Mouse (Mus musculus): Measurements from ENCODE around the gene Pde7b. TPM values are rescaled to one million over a fixed set of nuclear protein-coding genes. Genes with fewer than 3 reads are reported as not detected.
A peak's percentile ranks its signal among the peaks of the same experiment; 100 is the strongest.

Gene Pde7b
- total RNA-seq, 2 experiments from 2014 or later: 1.9 to 2.2 TPM

DNA sequence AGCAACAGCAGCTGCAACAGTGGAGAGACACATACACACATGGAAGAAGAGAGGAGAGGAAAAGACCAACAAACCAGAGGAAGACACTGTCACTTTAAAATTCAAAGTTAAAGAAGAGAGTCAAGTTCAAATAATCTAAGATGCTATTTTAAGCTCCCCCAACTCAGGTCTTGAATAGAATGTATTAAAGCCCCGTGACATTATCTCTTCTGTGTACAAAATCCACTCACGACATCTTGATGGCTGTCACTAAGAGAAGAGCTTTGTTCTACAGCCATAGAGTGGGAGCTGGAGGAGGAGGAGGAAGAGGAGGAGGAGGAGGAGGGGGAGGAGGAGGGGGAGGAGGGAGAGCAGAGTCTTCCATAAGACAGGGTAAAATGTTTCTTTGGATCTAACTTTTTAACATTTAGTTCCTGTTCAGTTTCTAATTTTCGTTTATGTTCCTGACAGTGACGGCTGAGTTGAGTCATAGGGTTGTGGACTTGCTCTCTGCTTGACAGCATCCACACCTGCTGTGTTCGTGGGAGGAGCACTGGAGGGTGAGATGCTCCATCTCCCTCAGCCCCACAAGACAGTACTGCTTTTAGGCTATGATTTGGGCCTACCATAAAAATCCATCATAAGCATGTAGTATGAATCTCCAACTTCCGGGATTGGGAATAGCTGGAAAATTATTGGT lies 270.4 kb downstream of the Pde7b start:
- ATAC-seq (replicated peaks; ENCODE audit: poor library complexity): no peak

DNA sequence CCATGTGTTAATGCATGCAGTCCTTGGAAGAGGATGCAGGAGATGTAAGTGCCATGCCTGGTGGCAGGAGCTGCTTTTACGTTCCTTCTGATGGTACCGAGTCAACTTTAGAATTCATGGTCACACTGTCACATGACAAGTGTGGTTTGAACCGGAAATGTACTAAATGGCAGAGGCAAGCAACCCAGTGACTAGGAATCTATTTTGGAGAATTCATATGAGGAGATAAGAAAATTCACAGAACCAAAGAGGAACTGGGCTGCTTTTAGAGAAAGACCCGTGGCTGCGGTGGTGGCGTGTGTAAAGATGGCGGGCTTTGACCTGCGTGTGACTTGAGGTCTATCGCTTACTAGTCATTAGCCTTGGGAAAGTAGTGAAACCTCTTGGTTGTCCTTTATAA lies 287.4 kb downstream of the Pde7b start:
- peak; percentile 31; the same call in 1 of the 2 replicates for ATAC-seq (replicated peaks; ENCODE audit: poor library complexity)

DNA sequence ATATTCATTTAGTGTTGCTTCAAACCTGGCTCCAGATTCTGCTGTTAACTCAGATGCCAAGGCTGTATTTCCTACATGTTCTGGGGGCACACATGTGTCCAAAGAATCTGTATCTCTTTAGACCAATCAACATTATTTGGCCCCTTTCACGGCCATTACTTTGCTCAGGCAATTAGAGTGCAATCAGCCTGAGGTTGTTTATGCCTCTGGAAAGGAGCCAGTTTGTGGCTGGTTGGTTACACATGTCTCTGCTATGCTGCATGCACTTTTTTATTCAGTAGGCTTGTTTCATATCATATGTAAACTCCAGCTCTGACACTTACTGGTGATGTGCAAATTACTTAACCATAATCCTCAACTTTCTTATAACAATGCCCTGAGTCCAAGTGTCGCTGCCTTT lies 287.9 kb downstream of the Pde7b start:
- ATAC-seq (replicated peaks; ENCODE audit: poor library complexity): 0 out of 2 replicates have a peak, but pooled peaks have one; percentile 11

DNA sequence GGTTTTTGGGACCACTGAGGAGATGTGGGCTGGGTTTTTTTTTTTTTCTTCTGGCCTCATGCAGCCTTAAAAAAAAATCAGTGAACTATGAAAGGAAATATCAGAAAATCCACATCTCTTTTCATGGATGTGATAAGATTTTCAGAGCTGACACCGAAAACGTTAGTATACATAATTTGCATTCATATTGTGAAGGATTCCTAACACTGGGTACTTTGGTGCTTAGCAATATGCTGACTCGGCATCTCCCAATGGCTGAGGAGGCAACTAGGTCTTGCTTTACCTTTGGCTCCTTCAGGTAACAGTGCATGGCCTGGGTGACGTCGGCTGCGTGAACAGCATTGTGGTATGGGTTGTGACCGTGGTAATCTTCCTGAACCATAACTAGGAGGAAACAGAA lies 289.0 kb downstream of the Pde7b start:
- ATAC-seq (replicated peaks; ENCODE audit: poor library complexity): no peak

DNA sequence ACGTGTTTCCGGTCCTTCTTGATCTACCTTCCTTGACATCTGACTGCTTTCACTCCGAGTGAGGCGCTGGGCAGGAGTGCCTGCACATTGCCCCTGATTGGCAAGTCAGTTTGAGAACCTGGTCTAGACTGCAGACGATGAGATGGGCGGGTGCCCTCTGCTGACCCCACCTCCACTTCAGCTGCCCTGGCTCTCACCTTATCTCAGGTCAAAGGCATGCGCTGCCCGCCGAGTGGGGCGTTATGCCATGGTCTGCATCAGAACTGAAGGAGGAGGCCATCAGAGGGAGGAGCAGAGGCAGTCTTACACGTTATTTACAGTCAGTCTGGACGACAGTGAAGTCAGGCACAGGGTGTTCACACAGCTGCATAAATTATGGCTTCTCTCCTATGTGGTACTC lies 293.5 kb downstream of the Pde7b start:
- no peak for ATAC-seq (replicated peaks; ENCODE audit: poor library complexity)

DNA sequence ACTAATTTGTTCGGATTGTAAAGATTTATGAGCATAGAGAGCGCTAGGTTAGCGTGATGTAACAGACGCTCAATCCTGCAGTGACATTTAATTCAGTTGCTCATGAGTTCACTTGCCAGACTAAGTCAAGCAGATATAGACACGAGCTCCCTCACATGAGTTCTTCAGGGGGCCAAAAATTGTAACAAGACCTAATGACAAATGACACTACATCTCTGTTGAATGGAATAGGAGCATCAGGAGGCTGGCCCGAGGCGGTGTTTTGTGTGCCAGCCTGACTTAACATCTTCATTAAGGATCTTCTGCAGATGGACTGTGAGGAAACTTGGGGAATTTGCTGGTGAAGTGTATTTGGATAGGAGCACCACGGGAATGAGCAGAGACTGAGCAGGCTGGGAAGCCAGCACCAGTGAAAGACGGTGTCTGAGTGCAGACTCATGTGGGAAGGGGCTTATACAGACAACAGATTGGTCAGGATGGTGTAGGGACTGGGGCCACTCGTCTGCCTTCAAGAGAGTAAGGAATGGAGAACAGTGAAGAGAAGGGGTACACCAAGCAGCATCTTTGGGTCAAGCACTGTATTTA lies 303.5 kb downstream of the Pde7b start:
- ATAC-seq (replicated peaks; ENCODE audit: poor library complexity): no peak

DNA sequence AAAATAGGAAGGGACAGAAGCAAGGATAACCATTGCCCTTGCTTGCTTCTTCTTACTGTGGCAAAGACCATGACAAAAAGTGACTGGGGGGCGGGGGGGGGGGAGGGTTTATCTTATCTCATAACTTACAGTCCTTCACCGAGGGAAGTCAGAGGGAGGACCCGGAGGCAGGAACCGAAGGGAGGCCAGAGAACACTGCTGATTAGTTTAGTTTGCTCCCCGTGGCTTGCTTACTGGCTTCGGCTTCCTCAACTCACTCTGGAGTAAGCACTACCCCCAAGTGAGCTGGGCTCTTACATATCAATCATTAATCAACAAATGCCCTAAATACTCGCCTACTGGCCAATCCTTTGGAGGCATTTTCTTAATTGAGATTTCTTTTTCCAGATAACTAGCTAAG lies 304.6 kb downstream of the Pde7b start:
- ATAC-seq (replicated peaks; ENCODE audit: poor library complexity): no peak

DNA sequence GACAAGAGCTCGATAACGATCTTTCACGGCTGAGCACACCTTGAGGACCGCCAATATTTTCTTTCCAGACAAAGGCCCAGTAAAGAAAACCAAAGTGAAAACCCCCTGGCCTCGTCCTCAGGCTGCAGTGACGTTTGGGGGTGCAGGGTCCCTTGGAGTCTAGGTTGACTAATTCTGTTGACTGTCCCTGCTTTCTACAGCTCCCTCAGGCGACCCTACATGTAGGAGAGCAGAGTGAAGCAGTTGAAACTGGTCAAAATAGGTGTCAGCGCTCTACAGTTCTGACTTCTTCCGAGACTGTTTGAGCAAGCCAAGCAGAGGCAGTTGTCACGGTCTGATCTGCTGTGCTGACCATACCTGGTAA lies 306.0 kb downstream of the Pde7b start:
- ATAC-seq (replicated peaks; ENCODE audit: poor library complexity): no peak

DNA sequence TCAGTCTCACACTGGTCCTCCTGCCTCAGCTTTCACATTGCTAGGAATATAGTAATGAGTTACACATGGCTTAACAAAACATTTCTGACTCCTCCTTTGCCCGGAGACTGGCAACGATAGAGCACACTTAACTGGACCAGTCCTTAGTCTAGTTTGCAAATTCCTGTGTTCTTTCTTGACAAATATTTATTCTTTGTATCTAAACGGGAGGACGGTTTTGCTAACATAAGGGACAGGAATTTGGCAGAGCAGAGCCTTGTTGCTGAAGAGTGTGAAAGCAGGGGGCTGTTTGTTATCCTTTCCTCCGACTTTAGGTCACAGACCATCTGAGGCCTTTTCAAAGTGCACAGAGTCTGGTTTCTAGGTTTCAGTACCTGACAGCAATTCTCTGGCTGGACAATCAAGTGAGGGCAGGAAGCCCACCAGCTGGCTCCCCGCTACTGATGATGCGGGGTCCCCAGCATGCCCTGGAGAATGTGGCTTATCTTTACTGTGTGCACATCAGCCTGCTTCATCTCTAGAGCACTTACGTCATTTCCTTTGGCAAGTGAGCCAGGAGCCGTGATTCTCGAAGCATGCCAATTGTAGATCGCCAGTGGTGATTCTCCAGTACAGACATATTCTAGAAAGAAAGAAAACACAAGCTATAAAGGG lies 306.5 kb downstream of the Pde7b start:
- ATAC-seq (replicated peaks; ENCODE audit: poor library complexity): no peak

DNA sequence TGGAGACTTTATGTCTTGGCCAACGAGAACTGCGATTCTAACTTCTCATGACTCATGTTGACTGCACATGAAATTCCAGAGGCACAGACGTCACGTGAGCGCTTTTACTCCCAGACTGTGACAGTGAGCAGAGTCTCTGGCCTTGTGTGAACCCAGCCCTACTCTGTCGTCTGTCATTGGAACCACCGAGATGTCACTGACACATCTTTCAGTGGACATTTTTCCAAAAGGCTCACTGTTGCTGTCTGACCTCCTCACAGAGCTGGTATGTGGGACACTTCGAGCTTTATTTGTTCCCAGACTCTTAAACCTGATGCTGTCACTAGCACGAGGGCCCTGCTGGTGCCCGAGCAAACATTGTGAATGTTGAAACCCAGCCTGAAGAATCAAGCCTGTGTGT lies 315.7 kb downstream of the Pde7b start:
- ATAC-seq (replicated peaks; ENCODE audit: poor library complexity): no peak

DNA sequence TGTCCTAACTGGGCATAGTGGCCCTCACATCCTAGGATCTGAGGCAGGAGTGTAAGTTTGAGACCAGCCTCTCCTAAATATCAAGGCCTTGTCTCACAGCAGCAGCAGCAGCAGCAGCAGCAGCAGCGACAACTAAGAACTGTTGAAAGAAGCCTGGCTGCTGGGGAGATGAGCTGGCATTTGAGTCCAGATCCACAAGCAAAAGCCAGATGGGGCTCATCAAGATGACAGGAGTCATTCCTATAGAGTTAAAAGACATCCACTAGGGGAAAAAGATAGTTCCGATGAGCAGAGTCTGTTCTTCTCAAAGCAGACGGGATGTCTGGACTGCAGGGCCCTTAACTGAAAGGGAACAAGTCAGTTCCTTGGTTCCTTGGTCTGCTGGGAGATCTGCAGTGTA lies 316.5 kb downstream of the Pde7b start:
- ATAC-seq (replicated peaks; ENCODE audit: poor library complexity): no peak

DNA sequence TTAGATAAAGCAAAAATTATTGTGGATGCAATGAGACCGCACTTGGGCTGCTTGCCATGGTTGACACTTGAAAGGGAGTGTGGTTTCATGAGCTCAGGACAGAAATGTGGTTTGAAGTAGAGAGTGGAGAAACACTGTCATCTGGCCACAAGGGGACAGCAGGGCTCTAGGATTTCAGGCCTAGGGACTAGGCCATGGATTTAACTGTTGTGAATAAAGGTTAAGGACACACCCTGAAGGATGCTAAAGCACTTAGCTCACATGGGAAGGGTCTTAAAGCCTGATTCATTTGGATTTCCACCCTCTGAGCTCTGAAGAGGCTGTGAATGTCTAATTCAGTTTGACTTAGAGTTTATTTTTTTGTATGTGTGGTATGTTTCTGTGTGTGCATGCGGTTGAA lies 319.4 kb downstream of the Pde7b start:
- ATAC-seq (replicated peaks; ENCODE audit: poor library complexity): peak; percentile 89

DNA sequence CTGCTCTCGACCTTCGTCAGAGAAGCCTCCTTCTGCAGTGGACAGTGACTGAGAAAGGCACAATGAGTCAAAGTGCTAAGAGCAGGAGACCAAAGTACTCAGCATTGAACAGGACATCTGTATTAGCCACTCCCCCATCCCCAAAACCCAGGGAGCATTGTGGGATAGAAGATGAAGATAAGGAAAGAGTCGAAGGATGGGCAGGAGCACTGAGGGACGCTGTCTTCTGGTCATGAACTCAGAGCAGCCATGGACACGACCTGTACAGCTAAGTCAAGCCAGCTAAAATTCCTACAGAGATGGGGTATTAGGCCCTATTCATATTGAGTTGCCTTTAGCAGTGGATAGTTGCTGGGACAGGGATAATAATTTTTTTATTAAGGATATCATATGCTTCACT lies 321.9 kb downstream of the Pde7b start:
- ATAC-seq (replicated peaks; ENCODE audit: poor library complexity): no peak

DNA sequence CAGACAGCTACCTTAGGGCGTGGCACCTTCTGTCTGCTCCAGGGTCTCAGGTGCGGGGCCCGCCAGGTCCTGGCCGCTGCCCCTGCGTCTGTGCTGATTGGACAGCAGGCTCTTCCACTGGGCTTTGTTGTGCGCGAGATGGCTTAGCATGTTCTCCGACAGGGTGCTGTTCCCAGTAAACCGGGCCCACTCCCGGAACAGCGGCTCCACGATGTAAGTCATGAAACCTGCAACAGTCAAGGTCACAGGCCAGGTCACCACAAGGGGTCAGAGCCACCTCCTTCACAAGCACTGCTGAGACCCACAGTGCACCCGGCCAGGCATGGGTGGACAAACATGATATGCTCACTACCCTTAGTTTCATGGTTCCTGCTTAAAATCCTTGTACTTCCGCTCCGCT lies 324.5 kb downstream of the Pde7b start:
- ATAC-seq (replicated peaks; ENCODE audit: poor library complexity): no peak

DNA sequence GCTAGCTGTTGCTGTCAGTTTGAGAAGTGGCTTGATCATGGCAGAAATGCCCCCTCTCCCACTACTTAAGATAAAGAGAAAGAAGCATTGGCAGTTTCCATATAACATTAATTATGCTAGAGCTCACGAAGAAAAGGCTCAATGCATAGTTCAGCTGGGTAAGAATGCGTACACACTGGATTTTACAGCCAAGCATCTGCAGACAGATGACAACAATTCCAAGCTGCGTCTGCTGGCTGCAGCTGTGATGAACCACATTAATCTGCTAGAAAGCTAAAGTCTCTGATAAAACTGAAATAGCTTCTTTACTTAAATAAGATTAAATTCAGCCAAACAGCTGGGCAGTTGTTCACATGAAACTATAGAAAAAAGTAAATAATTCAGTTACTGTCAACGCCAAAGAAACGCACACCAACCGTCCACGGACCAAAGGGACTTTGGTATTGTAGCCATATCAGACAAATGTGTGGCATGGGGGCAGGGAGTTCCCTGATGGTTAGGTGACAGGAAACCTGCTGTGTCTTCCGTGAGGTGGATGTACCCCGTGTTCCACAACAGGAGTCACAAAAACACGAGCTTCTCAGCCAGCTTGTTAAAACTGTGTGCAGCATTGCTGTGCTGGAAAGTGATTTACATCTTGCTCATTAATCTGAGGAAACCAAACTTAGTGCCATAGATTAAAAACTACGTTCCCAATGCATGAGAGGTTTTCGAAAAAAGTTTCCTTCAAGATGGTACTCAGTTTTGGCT lies 326.1 kb downstream of the Pde7b start:
- no peak for ATAC-seq (replicated peaks; ENCODE audit: poor library complexity)

DNA sequence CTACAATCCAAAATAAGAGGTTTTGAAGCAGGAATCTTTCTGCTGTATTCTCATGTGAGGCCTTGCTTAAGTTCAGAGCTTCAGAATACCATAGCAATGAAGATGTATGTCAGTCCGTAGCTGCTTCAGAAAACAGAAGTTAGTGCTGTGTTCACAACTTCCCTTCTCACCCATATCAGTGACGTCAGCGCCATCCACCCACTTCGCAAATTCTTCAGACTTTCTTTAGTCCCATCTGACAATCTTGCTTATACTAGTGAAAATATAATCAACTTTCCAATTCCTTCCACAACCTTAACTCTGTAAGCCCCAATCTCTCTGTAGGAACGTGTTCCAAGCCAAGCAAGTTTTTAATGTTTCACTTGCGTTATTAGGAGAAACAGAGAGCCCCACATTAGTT lies 326.7 kb downstream of the Pde7b start:
- ATAC-seq (replicated peaks; ENCODE audit: poor library complexity): peak; percentile 52

DNA sequence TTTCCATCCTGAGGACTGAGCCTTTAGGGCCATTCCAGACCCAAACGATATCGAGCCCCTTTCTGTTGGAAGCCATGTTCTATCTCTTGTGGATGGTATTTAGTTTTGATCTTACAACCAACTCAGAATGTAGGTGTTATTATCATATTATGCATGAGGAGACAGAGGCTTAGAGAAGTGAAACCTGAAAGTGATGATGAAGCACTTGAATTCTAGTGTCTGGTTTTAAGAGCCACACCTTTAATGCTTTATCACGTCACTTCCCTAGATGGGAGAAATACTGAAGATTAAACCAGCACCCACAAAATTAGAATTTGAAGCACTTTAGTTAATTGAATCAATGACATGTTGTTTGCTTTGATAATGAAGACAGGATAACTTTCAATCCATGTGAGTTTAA lies 329.1 kb downstream of the Pde7b start:
- ATAC-seq (replicated peaks; ENCODE audit: poor library complexity): no peak

DNA sequence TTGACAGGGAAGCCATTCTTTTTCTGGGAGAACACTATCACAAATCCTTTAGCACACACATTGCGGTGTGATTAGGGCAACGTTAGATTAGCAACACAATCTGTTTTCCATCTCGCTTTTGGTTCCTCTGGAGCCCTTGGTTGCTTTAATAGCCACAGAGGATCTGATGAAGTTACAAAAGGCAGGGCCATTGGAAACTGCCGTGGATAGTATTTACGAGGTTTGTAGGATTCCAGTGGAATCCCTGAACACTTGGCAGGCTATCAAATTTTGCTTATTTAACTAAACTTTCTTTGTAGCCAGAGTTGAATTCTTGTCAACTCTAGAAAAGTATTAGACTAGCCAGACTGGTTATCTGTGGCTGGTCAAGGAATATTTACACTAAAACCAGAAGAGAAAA lies 330.1 kb downstream of the Pde7b start:
- no peak for ATAC-seq (replicated peaks; ENCODE audit: poor library complexity)

DNA sequence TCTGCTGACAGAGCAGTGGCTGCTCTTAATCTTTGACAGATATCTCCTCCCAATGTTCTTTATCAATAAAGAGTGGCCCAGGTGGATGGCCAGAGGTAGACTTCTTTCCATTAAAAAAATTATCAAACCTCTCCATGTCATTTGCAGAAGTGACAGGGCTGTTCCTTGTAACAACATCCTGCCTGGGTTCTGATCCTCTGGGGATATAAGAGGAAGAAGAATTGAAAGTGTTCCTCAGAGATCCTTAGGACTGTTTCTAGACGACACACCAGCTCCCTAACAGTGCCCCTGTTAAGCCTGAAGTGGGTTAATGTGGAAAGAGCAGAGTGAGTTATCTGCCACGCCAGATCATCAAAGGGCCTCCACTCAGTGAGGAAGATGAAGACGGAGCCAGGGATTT lies 334.3 kb downstream of the Pde7b start:
- no peak for ATAC-seq (replicated peaks; ENCODE audit: poor library complexity)

DNA sequence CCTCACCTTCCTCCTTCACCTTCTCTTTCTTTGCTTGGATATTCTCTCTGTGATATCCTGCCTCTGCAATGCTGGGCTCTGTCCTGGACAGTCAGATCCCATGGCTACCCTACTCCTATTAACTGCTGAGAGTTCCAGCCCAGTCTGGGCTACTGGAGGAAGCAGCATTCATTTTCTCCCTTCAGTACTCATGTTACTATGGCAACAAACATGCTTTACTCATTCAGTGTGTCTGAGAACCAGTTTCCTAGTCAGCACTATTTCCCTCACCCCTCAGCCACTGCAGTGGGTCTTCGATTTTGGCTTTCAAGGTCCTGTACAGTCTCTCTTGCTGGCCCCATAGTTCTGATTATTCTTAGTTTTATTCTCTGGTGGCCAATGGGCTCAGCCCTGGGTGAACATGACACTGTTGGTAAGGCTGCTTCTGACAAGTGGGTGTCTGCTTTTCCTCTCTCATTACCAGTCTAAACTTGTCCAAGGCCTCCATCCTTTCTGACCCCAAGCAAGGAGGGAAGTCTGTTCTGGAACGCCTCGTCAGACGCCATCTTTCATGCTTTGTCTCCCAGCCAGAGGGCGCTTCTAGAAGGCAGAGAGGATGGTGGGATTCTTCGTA lies 342.0 kb downstream of the Pde7b start:
- ATAC-seq (replicated peaks; ENCODE audit: poor library complexity): no peak

DNA sequence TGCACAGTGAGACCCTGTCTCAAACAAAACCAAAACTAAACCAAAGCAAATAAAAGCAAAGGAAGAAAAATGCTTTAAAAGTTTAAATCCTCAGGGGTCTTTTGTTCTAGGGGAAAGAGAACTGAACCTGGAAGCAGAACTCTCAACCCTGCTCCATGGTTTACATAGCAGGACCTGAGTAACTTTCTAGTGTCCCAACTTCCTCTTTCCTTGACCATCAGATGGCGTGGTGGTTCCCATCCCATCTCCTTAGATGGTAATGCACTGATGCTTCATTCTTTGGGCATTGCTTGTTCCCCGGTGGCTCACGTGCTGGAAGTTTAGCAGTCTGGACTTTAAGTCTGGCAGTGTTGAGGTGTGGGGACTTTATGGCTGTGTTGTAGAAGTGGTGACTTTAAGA lies 343.5 kb downstream of the Pde7b start:
- no peak for ATAC-seq (replicated peaks; ENCODE audit: poor library complexity)

All from megakaryocyte progenitor cell, adult 5-6 weeks (primary cell).